Mouse (Mus musculus): ENCODE data around the gene Slc22a21. TPM values are rescaled to one million over a fixed set of nuclear protein-coding genes. Genes with fewer than 3 reads are reported as not detected.
"Not testable (repeated sequence)": the region's sequence is repeated elsewhere in the genome, so short reads cannot be mapped to it uniquely, and the experiment has no call there.

The Slc22a21 gene
- total RNA-seq, 1 experiment = 2.3 TPM

DNA sequence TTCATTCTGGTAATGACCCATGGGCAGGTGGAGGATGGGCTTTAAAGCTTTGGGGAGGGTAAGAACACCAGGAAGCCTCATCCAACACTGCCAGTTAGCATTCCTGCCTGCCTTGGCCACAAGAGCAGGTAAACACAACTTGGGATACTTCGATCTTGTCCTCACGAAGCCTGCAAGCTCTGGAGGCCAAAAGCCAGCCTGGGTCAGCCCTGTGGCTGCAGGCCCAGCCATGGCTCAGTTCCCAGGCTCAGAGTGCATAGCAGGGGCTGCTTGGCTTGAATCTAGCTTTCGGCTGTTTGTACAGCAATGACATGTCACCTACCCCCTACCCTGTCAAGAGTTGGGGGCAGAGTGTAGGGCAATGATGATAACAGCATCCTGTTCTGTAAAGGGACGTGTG lies 26.8 kb upstream of the Slc22a21 start:
- in situ Hi-C loops (cut with MboI; ENCODE audit: low sequenced_read_pairs in 2 of 2, unreplicated experiment in 2 of 2) = no loop called here
- H3K36me3 ChIP-seq (ENCODE audit: control insufficient read depth, insufficient read depth, low read length, poor library complexity, severe bottlenecking) = no peaks in the 10 kb centered on the region
- peaks cover 0 to 2% of the 10 kb centered on the region in 2 experiments; a peak in 1 of 4 replicates for H3K4me1 ChIP-seq (ENCODE audit: control insufficient read depth in 2 of 2, insufficient read depth in 2 of 2, low read length in 2 of 2, poor library complexity in 1 of 2)
- H3K4me3 ChIP-seq (ENCODE audit: insufficient read depth in 1 of 2, low read depth in 1 of 2, low read length in 2 of 2, poor library complexity in 1 of 2, severe bottlenecking in 1 of 2) = no peak overlapping the region
- no peak overlapping the region for H3K27ac ChIP-seq (ENCODE audit: insufficient read depth, low read depth, low read length, poor library complexity, severe bottlenecking)
- no peak for DNase-seq (ENCODE audit: low read depth, low spot score)
- no peak overlapping the region for H3K9ac ChIP-seq (ENCODE audit: insufficient read depth, low read depth, low read length, poor library complexity, severe bottlenecking)
- no peaks in the 10 kb centered on the region for H3K9me3 ChIP-seq (ENCODE audit: control insufficient read depth, insufficient read depth, low read depth, low read length)
- TF ChIP-seq CHD2 (IDR thresholded peaks at IDR 0.05; ENCODE audit: low read depth, low read length) = no peak
- TF ChIP-seq MAFK (IDR thresholded peaks at IDR 0.05; ENCODE audit: insufficient read depth, low read depth, low read length) = no peak
- TF ChIP-seq HCFC1 (IDR thresholded peaks at IDR 0.05; ENCODE audit: borderline replicate concordance, insufficient read depth, low read length) = no peak
- TF ChIP-seq ZC3H11A (IDR thresholded peaks at IDR 0.05; ENCODE audit: borderline replicate concordance, low read depth, low read length) = no peak
- no peak for TF ChIP-seq ZNF384 (IDR thresholded peaks at IDR 0.05; ENCODE audit: low read depth, low read length)

DNA sequence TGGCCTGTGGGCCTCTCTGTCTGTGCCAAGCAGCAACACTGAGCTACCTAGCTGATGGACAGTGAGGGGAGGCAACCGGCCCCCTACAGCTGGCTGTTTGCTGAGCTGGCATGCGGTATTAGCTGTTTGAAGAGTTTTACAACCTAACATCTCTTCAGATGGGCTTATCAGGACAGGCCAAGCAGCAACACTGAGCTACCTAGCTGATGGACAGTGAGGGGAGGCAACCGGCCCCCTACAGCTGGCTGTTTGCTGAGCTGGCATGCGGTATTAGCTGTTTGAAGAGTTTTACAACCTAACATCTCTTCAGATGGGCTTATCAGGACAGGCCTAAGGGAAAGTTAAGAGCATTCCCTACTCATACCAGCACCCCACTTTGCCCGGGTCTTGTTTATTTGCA lies 26.2 kb upstream of the Slc22a21 start:
- DNase-seq (ENCODE audit: low read depth, low spot score); in situ Hi-C loops (cut with MboI; ENCODE audit: low sequenced_read_pairs in 2 of 2, unreplicated experiment in 2 of 2); H3K4me3 ChIP-seq (ENCODE audit: insufficient read depth in 1 of 2, low read depth in 1 of 2, low read length in 2 of 2, poor library complexity in 1 of 2, severe bottlenecking in 1 of 2); H3K4me1 ChIP-seq (ENCODE audit: control insufficient read depth in 2 of 2, insufficient read depth in 2 of 2, low read length in 2 of 2, poor library complexity in 1 of 2); H3K9ac ChIP-seq (ENCODE audit: insufficient read depth, low read depth, low read length, poor library complexity, severe bottlenecking); H3K36me3 ChIP-seq (ENCODE audit: control insufficient read depth, insufficient read depth, low read length, poor library complexity, severe bottlenecking); H3K9me3 ChIP-seq (ENCODE audit: control insufficient read depth, insufficient read depth, low read depth, low read length); H3K27ac ChIP-seq (ENCODE audit: insufficient read depth, low read depth, low read length, poor library complexity, severe bottlenecking): not testable (repeated sequence)

DNA sequence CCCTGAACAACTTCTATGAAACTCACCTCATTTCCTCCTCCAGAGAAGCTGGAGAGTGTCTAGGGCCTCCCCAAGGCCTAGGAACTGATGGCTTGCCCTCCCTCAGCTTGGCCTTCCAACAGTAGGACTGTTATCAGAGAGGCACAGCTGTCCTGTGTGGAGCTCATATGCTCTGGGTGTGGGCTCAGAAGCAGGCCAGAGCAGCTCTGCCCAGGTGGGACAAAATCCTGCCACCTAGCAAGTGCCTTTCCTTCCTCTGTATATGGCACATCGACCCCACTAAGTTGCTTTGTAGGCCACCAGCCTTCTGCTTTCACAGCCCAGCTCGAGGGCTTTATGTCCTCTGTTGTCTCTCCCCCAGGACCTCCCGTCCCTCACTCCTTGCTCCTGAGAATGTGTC lies 24.6 kb upstream of the Slc22a21 start:
- no peak for DNase-seq (ENCODE audit: low read depth, low spot score)
- H3K36me3 ChIP-seq (ENCODE audit: control insufficient read depth, insufficient read depth, low read length, poor library complexity, severe bottlenecking) = no peaks in the 10 kb centered on the region
- H3K4me3 ChIP-seq (ENCODE audit: insufficient read depth in 1 of 2, low read depth in 1 of 2, low read length in 2 of 2, poor library complexity in 1 of 2, severe bottlenecking in 1 of 2) = no peak overlapping the region
- no peak overlapping the region for H3K9ac ChIP-seq (ENCODE audit: insufficient read depth, low read depth, low read length, poor library complexity, severe bottlenecking)
- TF ChIP-seq HCFC1 (IDR thresholded peaks at IDR 0.05; ENCODE audit: borderline replicate concordance, insufficient read depth, low read length) = no peak
- no peak for TF ChIP-seq ZNF384 (IDR thresholded peaks at IDR 0.05; ENCODE audit: low read depth, low read length)
- TF ChIP-seq MAFK (IDR thresholded peaks at IDR 0.05; ENCODE audit: insufficient read depth, low read depth, low read length) = no peak
- TF ChIP-seq CHD2 (IDR thresholded peaks at IDR 0.05; ENCODE audit: low read depth, low read length) = no peak
- no peak for TF ChIP-seq ZC3H11A (IDR thresholded peaks at IDR 0.05; ENCODE audit: borderline replicate concordance, low read depth, low read length)
- peaks cover 0 to 2% of the 10 kb centered on the region in 2 experiments; a peak in 1 of 4 replicates for H3K4me1 ChIP-seq (ENCODE audit: control insufficient read depth in 2 of 2, insufficient read depth in 2 of 2, low read length in 2 of 2, poor library complexity in 1 of 2)
- H3K27ac ChIP-seq (ENCODE audit: insufficient read depth, low read depth, low read length, poor library complexity, severe bottlenecking) = no peak overlapping the region
- in situ Hi-C loops (cut with MboI; ENCODE audit: low sequenced_read_pairs in 2 of 2, unreplicated experiment in 2 of 2) = no loop called here
- no peaks in the 10 kb centered on the region for H3K9me3 ChIP-seq (ENCODE audit: control insufficient read depth, insufficient read depth, low read depth, low read length)

- DNase-seq (ENCODE audit: low read depth, low spot score) = no peak
- no peak overlapping the region for H3K27ac ChIP-seq (ENCODE audit: insufficient read depth, low read depth, low read length, poor library complexity, severe bottlenecking)
- H3K36me3 ChIP-seq (ENCODE audit: control insufficient read depth, insufficient read depth, low read length, poor library complexity, severe bottlenecking) = no peaks in the 10 kb centered on the region
- in situ Hi-C loops (cut with MboI; ENCODE audit: low sequenced_read_pairs in 2 of 2, unreplicated experiment in 2 of 2) = no loop called here
- no peak overlapping the region for H3K9ac ChIP-seq (ENCODE audit: insufficient read depth, low read depth, low read length, poor library complexity, severe bottlenecking)
- H3K4me3 ChIP-seq (ENCODE audit: insufficient read depth in 1 of 2, low read depth in 1 of 2, low read length in 2 of 2, poor library complexity in 1 of 2, severe bottlenecking in 1 of 2) = no peak overlapping the region
- H3K4me1 ChIP-seq (ENCODE audit: control insufficient read depth in 2 of 2, insufficient read depth in 2 of 2, low read length in 2 of 2, poor library complexity in 1 of 2) = peaks cover 0 to 2% of the 10 kb centered on the region in 2 experiments; a peak in 1 of 4 replicates
- TF ChIP-seq MAFK (IDR thresholded peaks at IDR 0.05; ENCODE audit: insufficient read depth, low read depth, low read length) (no peak), CHD2 (IDR thresholded peaks at IDR 0.05; ENCODE audit: low read depth, low read length) (no peak), ZNF384 (IDR thresholded peaks at IDR 0.05; ENCODE audit: low read depth, low read length) (no peak)
- no peaks in the 10 kb centered on the region for H3K9me3 ChIP-seq (ENCODE audit: control insufficient read depth, insufficient read depth, low read depth, low read length)
These were observed 24.1 kb upstream of the Slc22a21 start for GRCm38 (mm10) chr11:54004221-54004620.

DNA sequence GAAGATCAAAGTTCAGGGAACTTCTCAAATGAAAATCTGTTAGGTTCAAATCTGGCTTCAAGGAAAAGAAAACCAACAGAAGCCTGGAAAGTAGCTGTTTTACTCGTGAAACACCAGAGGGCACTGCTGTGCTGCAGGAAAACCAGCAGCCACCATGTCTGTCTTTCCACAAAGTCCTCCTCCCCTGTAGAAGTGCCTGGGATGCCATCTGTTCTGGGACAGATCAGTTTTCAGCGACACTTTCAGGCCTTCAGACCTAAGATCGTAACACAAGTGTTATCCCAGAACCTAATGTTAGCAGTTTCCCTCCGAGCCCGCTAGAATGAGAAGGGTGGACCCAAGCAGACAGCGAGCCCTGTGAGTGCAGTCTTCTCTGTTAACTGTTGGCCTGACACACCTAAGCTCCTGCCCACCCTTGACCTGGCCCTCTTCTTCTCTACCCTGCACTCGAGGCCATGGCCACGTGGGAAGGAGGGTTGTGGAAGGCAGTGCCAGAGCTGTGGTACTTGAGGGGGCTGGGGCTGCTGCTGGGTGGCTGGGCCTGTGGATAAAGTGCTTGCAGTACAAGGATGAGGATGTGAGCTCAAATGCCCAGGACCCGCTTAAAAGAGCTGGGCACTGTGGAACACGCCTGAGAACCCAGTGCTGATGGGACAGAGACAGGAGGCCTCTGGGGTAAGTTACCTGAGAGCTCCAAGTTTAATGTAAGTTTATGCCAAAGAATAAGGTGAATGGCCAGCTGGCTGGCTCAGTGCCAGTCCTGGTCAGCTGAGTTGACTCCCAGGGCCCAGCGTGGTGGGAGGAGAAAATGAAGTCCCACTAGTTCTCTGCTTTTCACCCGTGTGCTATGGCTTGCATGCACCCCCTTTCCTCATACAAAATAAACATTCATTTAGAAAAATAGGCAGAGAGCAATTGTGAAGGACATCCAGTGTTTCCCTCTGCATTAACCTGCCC lies 22.9 kb upstream of the Slc22a21 start:
- TF ChIP-seq ZC3H11A (IDR thresholded peaks at IDR 0.05; ENCODE audit: borderline replicate concordance, low read depth, low read length) = peak; percentile 70; the same call in 1 of the 2 replicates
- DNase-seq (ENCODE audit: low read depth, low spot score) = peak; percentile 61
- H3K9ac ChIP-seq (ENCODE audit: insufficient read depth, low read depth, low read length, poor library complexity, severe bottlenecking); H3K4me1 ChIP-seq (ENCODE audit: control insufficient read depth in 2 of 2, insufficient read depth in 2 of 2, low read length in 2 of 2, poor library complexity in 1 of 2); H3K27ac ChIP-seq (ENCODE audit: insufficient read depth, low read depth, low read length, poor library complexity, severe bottlenecking); H3K36me3 ChIP-seq (ENCODE audit: control insufficient read depth, insufficient read depth, low read length, poor library complexity, severe bottlenecking); H3K4me3 ChIP-seq (ENCODE audit: insufficient read depth in 1 of 2, low read depth in 1 of 2, low read length in 2 of 2, poor library complexity in 1 of 2, severe bottlenecking in 1 of 2); in situ Hi-C loops (cut with MboI; ENCODE audit: low sequenced_read_pairs in 2 of 2, unreplicated experiment in 2 of 2); H3K9me3 ChIP-seq (ENCODE audit: control insufficient read depth, insufficient read depth, low read depth, low read length): not testable (repeated sequence)

Measured in ES-E14 (cell line).